Mouse (Mus musculus): ENCODE results near the gene Prtn3. TPM values are rescaled to one million over a fixed set of nuclear protein-coding genes. Genes with fewer than 3 reads are reported as not detected.
A peak's percentile ranks its signal among the peaks of the same experiment; 100 is the strongest.

Prtn3 gene
- total RNA-seq, 2 experiments from 2014 or later: 1.1 TPM; not detected in 1

DNA sequence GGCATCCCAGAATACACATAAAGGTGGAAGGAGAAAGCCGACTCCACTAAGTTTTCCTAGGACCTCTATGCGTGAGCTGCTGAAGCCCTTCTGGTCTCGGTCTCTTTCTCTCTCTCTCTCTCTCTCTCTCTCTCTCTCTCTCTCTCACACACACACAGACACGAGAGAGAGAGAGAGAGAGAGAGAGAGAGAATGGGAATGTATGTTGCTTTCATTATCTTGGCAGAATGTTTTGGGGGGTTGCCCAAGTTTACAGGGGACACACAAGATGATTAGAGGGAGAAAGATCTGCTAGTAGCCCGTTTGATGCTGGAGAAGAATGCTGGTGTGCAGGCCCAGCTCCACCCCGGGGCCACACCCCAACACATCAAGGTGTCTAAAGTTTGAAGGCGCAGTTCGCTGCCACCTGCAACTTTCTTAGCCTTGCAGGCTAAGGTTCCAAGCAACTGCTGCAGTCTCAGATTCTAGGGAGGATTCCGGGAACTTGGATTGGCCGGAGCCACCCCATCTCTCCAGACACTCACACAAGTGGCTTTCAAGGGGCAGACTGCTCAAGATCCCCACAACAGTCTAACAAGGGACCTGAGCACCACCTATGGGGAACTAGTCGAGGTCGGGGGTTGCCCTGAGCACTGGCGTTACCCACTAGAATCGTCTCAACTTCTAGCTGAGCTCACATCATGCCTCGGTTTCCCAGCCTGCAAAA lies 51.7 kb downstream of the Prtn3 start:
- DNase-seq (ENCODE audit: low spot score in 2 of 2): no peak

GRCm38 (mm10) chr10:79926491-79927323 lies 52.4 kb downstream of the Prtn3 start, which contains the start of gene Arid3a:
Arid3a (plus strand) TSS chr10:79927043.
- DNase-seq (ENCODE audit: low spot score in 2 of 2): peak; percentile 86 to 89

DNA sequence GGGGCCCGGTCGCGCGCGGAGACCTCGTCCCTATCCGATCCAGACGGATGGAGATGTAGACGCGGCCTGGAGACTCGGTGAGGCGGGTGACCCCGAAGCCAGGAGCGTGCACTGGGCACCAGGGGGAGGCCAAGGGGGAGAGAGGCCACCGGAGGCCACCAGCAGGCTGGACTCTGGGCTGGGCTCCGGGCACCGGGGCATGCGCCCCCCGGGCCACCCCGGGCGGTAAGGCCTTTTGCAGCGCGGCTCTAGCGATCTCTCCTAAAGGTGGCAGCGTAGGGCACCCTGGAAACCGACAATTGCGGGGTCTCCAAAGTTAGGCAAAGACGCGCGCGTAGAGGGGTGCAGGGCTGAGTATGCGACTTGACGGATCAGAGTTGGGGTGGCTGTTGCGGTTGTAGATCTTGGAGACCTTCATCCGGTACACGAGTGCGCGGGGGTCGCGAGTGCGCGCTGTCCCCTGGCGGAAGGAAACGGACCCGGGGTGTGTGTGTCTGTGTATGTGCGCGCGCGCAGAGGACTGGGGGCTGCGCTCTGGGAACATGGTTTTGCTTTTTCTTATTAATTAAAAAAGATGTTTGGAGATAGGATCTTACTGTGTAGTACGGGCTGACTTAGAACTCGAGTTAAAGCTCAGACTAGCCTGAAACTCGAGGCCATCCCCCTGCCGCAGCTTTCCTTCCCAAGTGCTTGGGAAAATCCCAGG lies 53.2 kb downstream of the Prtn3 start:
- DNase-seq (ENCODE audit: low spot score in 2 of 2): peak in 1 of 2 experiments; percentile 53

- DNase-seq (ENCODE audit: low spot score in 2 of 2): peak; percentile 40 to 61
Observed at GRCm38 (mm10) chr10:79928030-79928694, 53.9 kb downstream of the Prtn3 start.

- DNase-seq (ENCODE audit: low spot score in 2 of 2): no peak
Observed at GRCm38 (mm10) chr10:79928907-79929701, 54.8 kb downstream of the Prtn3 start.

GRCm38 (mm10) chr10:79929967-79930825 lies 55.9 kb downstream of the Prtn3 start:
- no peak for DNase-seq (ENCODE audit: low spot score in 2 of 2)

DNA sequence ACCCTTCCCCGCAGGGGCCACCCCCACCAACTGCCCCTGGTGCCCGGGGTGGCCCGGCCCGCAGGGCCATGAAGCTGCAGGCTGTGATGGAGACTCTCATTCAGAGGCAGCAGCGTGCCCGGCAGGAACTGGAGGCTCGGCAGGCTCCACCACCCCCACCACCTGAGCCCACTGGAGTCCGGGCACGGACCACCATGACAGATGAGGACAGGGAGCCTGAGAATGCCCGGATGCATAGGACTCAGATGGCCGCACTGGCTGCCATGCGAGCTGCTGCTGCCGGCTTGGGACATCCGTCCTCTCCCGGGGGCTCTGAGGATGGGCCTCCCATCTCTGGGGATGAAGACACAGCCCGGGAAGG lies 56.5 kb downstream of the Prtn3 start:
- no peak for DNase-seq (ENCODE audit: low spot score in 2 of 2)

- DNase-seq (ENCODE audit: low spot score in 2 of 2): no peak
Observed at GRCm38 (mm10) chr10:79931797-79932196, 57.5 kb downstream of the Prtn3 start.

- no peak for DNase-seq (ENCODE audit: low spot score in 2 of 2)
Observed at GRCm38 (mm10) chr10:79932736-79933135, 58.5 kb downstream of the Prtn3 start.

Small RNA genes within 50 kb of the gene (microRNA-seq; reads per million reads assigned to microRNA genes)
- gene Mir6910 (ENCODE audit: borderline number of aligned reads in 2 of 2): 0 reads per million in 2 experiments

Other genes starting within 250 kb of the Prtn3 start
- gene Shc2, start 236.6 kb upstream of the Prtn3 start, total RNA-seq (2021): 1 to 10 TPM; 3.3 to 5.9 TPM
- gene Odf3l2, start 228.7 kb upstream of the Prtn3 start, total RNA-seq (2021): not detected
- gene Madcam1, start 209.9 kb upstream of the Prtn3 start, total RNA-seq (2021): not detected
- gene Tpgs1, start 205.1 kb upstream of the Prtn3 start, total RNA-seq (2021): 10 to 100 TPM; 29.6 to 34.4 TPM
- gene Cdc34, start 192.3 kb upstream of the Prtn3 start, total RNA-seq (2021): 100 to 1,000 TPM in 1 of 2 experiments, 10 to 100 TPM in 1; 87.6 to 120 TPM
- gene Gzmm, start 185.5 kb upstream of the Prtn3 start, total RNA-seq (2021): 1 to 10 TPM; 1.2 to 1.3 TPM
- gene Bsg, start 170.0 kb upstream of the Prtn3 start, total RNA-seq (2021): 100 to 1,000 TPM; 618 to 637 TPM
- 1 to 10 TPM; 6.1 to 9.4 TPM for gene Hcn2, start 157.8 kb upstream of the Prtn3 start, total RNA-seq (2021)
- gene Polrmt, start 127.9 kb upstream of the Prtn3 start, total RNA-seq (2021): 10 to 100 TPM; 53.0 to 59.0 TPM
- gene Fgf22, start 119.4 kb upstream of the Prtn3 start, total RNA-seq (2021): under 1 TPM in 1 of 2 experiments, not detected in 1; 0.13 TPM
- gene Rnf126, start 107.5 kb upstream of the Prtn3 start, total RNA-seq (2021): 10 to 100 TPM; 47.4 to 51.1 TPM
- 10 to 100 TPM; 11.0 to 28.5 TPM for gene Fstl3, start 97.2 kb upstream of the Prtn3 start, total RNA-seq (2021)
- gene Prss57, start 83.5 kb upstream of the Prtn3 start, total RNA-seq (2021): not detected
- 10 to 100 TPM; 59.4 to 62.2 TPM for gene Palm, start 80.9 kb upstream of the Prtn3 start, total RNA-seq (2021)
- under 1 TPM; 0.60 to 0.74 TPM for gene Misp, start 53.5 kb upstream of the Prtn3 start, total RNA-seq (2021)
- 100 to 1,000 TPM; 301 to 357 TPM for gene Ptbp1, start 20.0 kb upstream of the Prtn3 start, total RNA-seq (2021)
- 1 to 10 TPM; 1.4 to 2.8 TPM for gene Plppr3, start 158 bp downstream of the Prtn3 start, total RNA-seq (2021)
- gene Elane, start 11.8 kb downstream of the Prtn3 start, total RNA-seq (2021): not detected
- 1,000 to 10,000 TPM; 1,757 to 2,495 TPM for gene Cfd, start 16.4 kb downstream of the Prtn3 start, total RNA-seq (2021)
- 10 to 100 TPM; 32.7 to 40.7 TPM for gene Med16, start 34.4 kb downstream of the Prtn3 start, total RNA-seq (2021)
- not detected for gene Gm26602, start 36.4 kb downstream of the Prtn3 start, total RNA-seq (2021)
- gene Kiss1r, start 42.5 kb downstream of the Prtn3 start, total RNA-seq (2021): 1 to 10 TPM; 1.0 to 2.2 TPM
- 100 to 1,000 TPM in 1 of 2 experiments, 10 to 100 TPM in 1; 92.0 to 107 TPM for gene R3hdm4, start 46.7 kb downstream of the Prtn3 start, total RNA-seq (2021)
- gene Arid3a, start 52.6 kb downstream of the Prtn3 start, total RNA-seq (2021): 1 to 10 TPM; 3.6 to 4.3 TPM
- 10 to 100 TPM; 37.2 to 40.1 TPM for gene Wdr18, start 85.7 kb downstream of the Prtn3 start, total RNA-seq (2021)
- gene Grin3b, start 96.2 kb downstream of the Prtn3 start, total RNA-seq (2021): under 1 TPM in 1 of 2 experiments, not detected in 1; 0.19 TPM
- 100 to 1,000 TPM; 140 to 144 TPM for gene Tmem259, start 109.9 kb downstream of the Prtn3 start, total RNA-seq (2021)
- 10 to 100 TPM; 28.5 to 49.0 TPM for gene Cnn2, start 114.1 kb downstream of the Prtn3 start, total RNA-seq (2021)
- 10 to 100 TPM; 20.6 to 22.3 TPM for gene Abca7, start 122.0 kb downstream of the Prtn3 start, total RNA-seq (2021)
- 1 to 10 TPM; 5.5 to 7.3 TPM for gene Arhgap45, start 142.2 kb downstream of the Prtn3 start, total RNA-seq (2021)
- 10 to 100 TPM; 86.3 to 94.3 TPM for gene Polr2e, start 165.3 kb downstream of the Prtn3 start, total RNA-seq (2021)
- 1,000 to 10,000 TPM; 1,091 to 1,886 TPM for gene Gpx4, start 172.7 kb downstream of the Prtn3 start, total RNA-seq (2021)
- gene Sbno2, start 231.1 kb downstream of the Prtn3 start, total RNA-seq (2021): 10 to 100 TPM; 31.0 to 41.4 TPM
- gene Stk11, start 241.3 kb downstream of the Prtn3 start, total RNA-seq (2021): 100 to 1,000 TPM; 154 to 158 TPM

Measured in adrenal gland, adult 18-20 months (tissue).